Mouse (Mus musculus): Measurements from ENCODE around the gene Ptbp3. TPM values are rescaled to one million over a fixed set of nuclear protein-coding genes. Genes with fewer than 3 reads are reported as not detected.
"Not testable (repeated sequence)": the region's sequence is repeated elsewhere in the genome, so short reads cannot be mapped to it uniquely, and the experiment has no call there.

Ptbp3 gene
- polyA plus RNA-seq, 1 experiment = 30.5 TPM

- WGBS = 59% methylated on average over 6 of the region's 6 CpGs
- no peak for DNase-seq (ENCODE audit: low read depth, low spot score)
Observed at GRCm38 (mm10) chr4:59558096-59558720, 9.0 kb upstream of the Ptbp3 start.

DNA sequence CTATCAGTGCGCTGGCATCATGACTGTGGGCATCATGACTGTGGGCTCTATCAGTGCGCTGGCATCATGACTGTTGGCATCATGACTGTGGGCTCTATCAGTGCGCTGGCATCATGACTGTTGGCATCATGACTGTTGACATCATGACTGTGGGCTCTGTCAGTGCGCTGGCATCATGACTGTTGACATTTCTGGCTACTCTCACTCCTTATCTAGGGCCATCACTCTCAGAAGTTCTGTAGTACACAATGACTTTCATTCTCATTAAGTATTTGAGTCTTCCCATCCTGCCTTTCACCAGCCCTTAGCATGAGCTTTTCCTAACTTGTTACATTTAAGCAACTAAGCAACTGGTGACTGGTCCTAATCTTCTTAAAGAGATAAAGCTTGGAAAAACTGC is 8.2 kb upstream of the Ptbp3 start:
- WGBS = 97% methylated on average over 4 of the region's 4 CpGs
- not testable (repeated sequence) for DNase-seq (ENCODE audit: low read depth, low spot score)

- no peak for DNase-seq (ENCODE audit: low read depth, low spot score)
Observed at GRCm38 (mm10) chr4:59555177-59555576, 6.0 kb upstream of the Ptbp3 start.

DNA sequence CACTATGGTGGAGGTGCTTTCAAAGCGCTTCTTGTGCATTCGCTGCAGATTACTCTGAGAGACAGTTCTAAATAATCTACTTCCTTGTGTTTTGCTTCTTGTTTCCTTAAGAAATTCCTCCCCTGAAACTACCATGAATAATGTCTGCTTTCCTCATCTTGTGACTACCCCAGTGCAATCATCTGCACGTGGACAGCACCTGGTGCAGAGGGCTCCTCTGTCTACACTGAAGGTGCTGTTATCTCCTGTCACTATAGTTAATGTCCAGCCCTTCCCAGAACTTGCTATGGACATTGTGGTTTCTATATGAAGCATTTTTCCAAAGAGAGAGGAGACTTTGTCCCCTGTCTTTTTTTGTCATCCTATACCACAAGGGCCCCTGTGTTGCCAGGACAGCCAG is 4.4 kb upstream of the Ptbp3 start:
- no peak for DNase-seq (ENCODE audit: low read depth, low spot score)
- WGBS = 31% methylated on average over 3 of the region's 3 CpGs

- DNase-seq (ENCODE audit: low read depth, low spot score) = no peak
Observed at GRCm38 (mm10) chr4:59552835-59553234, 3.7 kb upstream of the Ptbp3 start.

GRCm38 (mm10) chr4:59551901-59552300 is 2.7 kb upstream of the Ptbp3 start:
- 32% methylated on average over 1 of the region's 1 CpGs for WGBS

More at GRCm38 (mm10) chr4:59552835-59553234, 3.7 kb upstream of the Ptbp3 start:
- WGBS = 31% methylated on average over 5 of the region's 5 CpGs

GRCm38 (mm10) chr4:59549977-59550560 is 905 bp upstream of the Ptbp3 start:
- WGBS = 8% methylated on average over 11 of the region's 11 CpGs
- DNase-seq (ENCODE audit: low read depth, low spot score) = no peak

More at GRCm38 (mm10) chr4:59551901-59552300, 2.7 kb upstream of the Ptbp3 start:
- no peak for DNase-seq (ENCODE audit: low read depth, low spot score)

DNA sequence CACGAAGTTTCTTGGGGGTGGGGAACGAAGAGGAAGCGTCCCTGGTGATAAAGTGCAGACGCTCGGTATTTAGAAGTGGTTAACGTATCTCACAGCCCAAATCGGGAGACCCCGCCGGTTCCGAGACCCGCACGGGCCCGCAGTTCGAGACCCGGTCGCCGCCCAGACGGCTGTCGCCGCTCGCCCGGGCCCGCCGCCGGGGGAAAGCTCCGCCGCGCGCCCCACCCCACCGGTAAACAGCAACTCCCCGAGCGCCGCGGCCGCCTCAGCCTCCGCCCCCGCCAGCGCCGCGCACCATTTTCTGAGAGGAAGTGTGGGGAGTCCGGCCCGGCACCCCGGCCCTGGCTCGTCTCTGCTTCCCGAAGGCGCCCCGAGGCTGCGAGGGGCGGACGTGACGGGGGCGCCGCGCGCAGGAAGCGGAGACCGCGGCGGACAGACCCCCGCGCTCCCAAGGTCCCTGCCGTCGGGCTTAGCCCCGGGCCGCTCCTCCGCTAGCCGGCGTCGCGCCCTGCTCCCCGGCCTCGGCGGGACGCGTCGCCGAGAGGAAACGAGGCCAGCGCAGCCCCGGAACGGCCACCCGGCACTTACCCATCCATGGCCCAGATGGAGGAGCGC is 497 bp downstream of the Ptbp3 start:
- under 1% methylated on average over 83 of the region's 83 CpGs for WGBS
- no peak for DNase-seq (ENCODE audit: low read depth, low spot score)

GRCm38 (mm10) chr4:59548011-59548559 is 1.1 kb downstream of the Ptbp3 start:
- DNase-seq (ENCODE audit: low read depth, low spot score) = no peak
- WGBS = 2% methylated on average over 18 of the region's 18 CpGs

GRCm38 (mm10) chr4:59547136-59547889 is 1.9 kb downstream of the Ptbp3 start:
- DNase-seq (ENCODE audit: low read depth, low spot score) = no peak
- WGBS = 7% methylated on average over 11 of the region's 11 CpGs

DNA sequence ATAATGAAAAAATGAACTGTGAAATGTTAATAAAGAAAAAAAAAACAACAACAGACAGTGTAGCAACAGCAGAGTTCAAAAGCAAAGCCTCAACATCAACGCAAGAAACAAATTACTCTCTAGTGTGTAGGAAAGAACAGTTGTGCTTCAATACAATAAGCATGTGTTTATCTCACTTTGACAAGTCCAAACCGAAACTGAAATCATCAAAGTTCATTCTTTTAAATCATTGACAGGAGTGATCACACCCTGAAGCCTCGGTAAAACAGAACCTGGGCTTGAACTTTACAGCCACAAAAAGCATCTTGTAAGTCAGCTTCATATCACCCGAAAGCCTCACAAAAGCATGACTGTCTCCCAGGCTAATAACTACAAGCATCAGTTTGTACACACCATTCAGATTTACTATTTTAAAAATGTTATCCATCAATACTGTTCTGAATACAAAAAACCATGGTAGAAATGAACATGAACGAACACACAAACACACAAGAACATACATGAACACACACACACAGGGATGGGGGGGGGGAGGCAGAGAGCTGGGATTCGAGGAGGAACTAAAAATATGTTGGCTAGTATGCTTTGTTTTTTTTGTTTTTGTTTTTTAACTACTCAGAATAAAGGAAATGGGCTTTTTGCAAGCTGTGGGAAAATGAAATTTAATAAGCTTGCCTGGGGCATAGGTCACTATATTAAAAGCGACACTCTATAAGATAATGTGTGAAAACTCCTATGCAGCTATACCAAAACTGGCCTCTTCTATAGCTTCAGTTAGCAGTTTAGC is 2.7 kb downstream of the Ptbp3 start:
- WGBS = 13% methylated on average over 7 of the region's 7 CpGs

GRCm38 (mm10) chr4:59544654-59545053 is 4.5 kb downstream of the Ptbp3 start:
- WGBS = 50% methylated on average over 2 of the region's 2 CpGs
- DNase-seq (ENCODE audit: low read depth, low spot score) = no peak

More for the DNA sequence above, 2.7 kb downstream of the Ptbp3 start:
- DNase-seq (ENCODE audit: low read depth, low spot score) = peak; percentile 77

- no peak for DNase-seq (ENCODE audit: low read depth, low spot score)
Observed at GRCm38 (mm10) chr4:59543006-59543405, 6.2 kb downstream of the Ptbp3 start.

DNA sequence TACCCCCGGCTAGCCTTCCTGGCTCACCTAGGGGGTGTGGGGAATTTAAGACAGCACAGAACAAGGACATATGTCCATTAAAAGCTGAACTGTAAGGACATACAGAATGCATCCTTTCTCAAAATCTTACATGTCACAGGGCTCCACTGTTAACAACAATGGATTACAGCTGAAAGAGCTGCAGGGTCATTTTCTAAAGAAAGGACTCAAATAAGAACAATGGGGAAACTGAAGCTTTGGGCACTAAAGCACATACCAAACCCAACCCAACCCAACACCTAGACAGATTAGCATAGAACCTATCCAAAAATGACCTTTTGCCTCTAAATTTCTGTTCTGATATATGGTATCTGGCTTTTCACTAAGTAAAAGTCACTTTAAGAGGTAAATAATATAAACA is 12.9 kb downstream of the Ptbp3 start:
- DNase-seq (ENCODE audit: low read depth, low spot score) = no peak
- 92% methylated on average over 1 of the region's 1 CpGs for WGBS

DNA sequence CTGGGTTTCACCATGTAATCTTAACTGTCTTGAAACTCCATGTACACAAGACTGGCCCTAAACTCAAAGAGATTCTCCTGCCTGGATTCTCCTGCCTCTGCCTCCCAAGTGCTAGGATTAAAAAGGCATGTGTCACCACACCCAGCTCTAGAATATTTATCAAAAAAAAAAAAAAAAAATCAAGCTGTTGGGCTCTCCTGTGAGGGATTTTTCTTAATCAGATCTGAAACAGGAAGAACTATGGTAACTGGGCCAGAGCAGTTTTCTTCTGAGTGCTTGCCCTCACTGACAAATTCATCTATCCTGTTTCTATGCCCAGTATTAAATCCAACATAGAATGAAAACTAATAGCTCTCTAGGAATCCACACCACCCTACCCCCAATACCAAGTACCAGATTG is 13.5 kb downstream of the Ptbp3 start:
- DNase-seq (ENCODE audit: low read depth, low spot score) = no peak

DNA sequence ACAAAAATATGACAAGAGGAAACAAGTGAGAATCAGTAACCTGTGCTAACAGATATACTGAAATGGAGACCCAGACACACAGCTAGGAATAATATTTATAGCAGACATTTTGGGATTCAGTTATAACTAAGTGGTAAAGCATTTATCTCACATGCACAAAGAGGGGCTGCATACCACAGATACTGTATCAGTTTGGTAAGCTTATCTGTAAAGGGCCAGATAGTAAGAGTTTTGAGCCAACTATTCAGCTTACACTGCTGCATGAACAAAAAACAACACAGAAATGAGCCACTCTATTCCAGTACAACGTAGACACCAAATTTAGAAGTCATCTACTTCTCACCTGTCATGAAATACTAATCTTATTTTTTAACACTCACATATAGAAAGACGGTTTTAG is 15.9 kb downstream of the Ptbp3 start:
- no peak for DNase-seq (ENCODE audit: low read depth, low spot score)
- 76% methylated on average over 2 of the region's 2 CpGs for WGBS

- 49% methylated on average over 1 of the region's 1 CpGs for WGBS
- peak; percentile 81 for DNase-seq (ENCODE audit: low read depth, low spot score)
Observed at GRCm38 (mm10) chr4:59531172-59531571, 18.0 kb downstream of the Ptbp3 start.

DNA sequence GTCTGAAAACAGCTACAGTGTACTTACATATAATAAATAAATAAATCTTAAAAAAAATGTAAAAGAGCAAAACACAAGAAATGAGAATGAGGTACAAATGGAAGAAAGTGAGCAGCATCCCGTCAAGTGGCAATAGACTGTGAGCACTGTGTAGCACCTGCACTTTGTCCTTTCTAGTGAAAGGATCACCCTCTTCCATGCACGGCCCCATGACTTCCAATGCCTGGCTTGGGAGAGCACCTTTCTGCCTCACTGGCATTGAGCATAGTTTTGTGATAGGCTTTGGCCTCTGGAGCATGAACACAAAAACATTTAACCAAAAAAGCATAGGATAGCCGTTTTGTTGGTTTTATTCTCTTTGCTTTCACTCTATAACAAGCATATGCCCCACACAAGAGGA is 21.7 kb downstream of the Ptbp3 start:
- DNase-seq (ENCODE audit: low read depth, low spot score) = no peak
- WGBS = 55% methylated on average over 3 of the region's 3 CpGs

- DNase-seq (ENCODE audit: low read depth, low spot score) = no peak
- WGBS = 28% methylated on average over 2 of the region's 2 CpGs
Observed at GRCm38 (mm10) chr4:59526728-59527127, 22.4 kb downstream of the Ptbp3 start.

GRCm38 (mm10) chr4:59524875-59525274 is 24.3 kb downstream of the Ptbp3 start:
- 46% methylated on average over 3 of the region's 3 CpGs for WGBS
- DNase-seq (ENCODE audit: low read depth, low spot score) = no peak
